Mouse (Mus musculus) kidney, adult 2 months (tissue): ENCODE measurements around the gene Iqschfp. TPM values are rescaled to one million over a fixed set of nuclear protein-coding genes. Genes with fewer than 3 reads are reported as not detected.

Source experiments
- DNase-seq: peaks from one replicate; pipeline ENCODE4 v3.0.0; 2021
- H3K27ac ChIP-seq: fragments of 200-500 bp; 2 replicates; pipeline ENCODE4 v1.5.1; 2012; ENCODE audit warnings: low read depth, low read length, control low read depth, inconsistent platforms; ENCODE audit not compliant: insufficient read depth
- H3K27me3 ChIP-seq: fragments of 200-500 bp; replicated peaks from 2 replicates; pipeline ENCODE4 v1.6.1; 2012; ENCODE audit warnings: mild to moderate bottlenecking, moderate library complexity, low read length, inconsistent platforms; ENCODE audit not compliant: control insufficient read depth, insufficient read depth
- H3K36me3 ChIP-seq: fragments of 200-500 bp; 2 replicates; pipeline ENCODE4 v1.6.1; 2012; ENCODE audit warnings: mild to moderate bottlenecking, moderate library complexity, low read length, inconsistent platforms; ENCODE audit not compliant: control insufficient read depth, insufficient read depth
- H3K4me1 ChIP-seq: fragments of 200-500 bp; 2 replicates; pipeline ENCODE4 v1.6.1; 2011; ENCODE audit warnings: low read length; ENCODE audit not compliant: control insufficient read depth, insufficient read depth
- H3K4me3 ChIP-seq: fragments of 200-500 bp; 2 replicates; pipeline ENCODE4 v1.5.1; 2011; ENCODE audit warnings: mild to moderate bottlenecking, low read depth, low read length, control low read depth; ENCODE audit not compliant: insufficient read depth
- CTCF ChIP-seq: fragments of 200-500 bp; conservative IDR thresholded peaks from 2 replicates; pipeline ENCODE4 v1.5.1; 2011; ENCODE audit warnings: low read depth, mild to moderate bottlenecking, control low read depth, low read length, moderate library complexity, mixed read lengths; ENCODE audit not compliant: insufficient read depth, insufficient read length
- POLR2A ChIP-seq: fragments of 200-500 bp; IDR thresholded peaks from one replicate; pipeline ENCODE4 v1.6.1; 2011; ENCODE audit warnings: low read depth, low read length, control low read depth
- WGBS: fragments of 180-500 bp; shearing (Covaris S2); methylation state at CpG from one replicate; pipeline ENCODE4 v1.1.7; 2018; 5-methylcytosine and 5-hydroxymethylcytosine counted together
- polyA plus RNA-seq: library from polyadenylated mRNA; depleted of rRNA; stranded (reverse); fragments of >200 nt; gene quantifications from 2 replicates; pipeline ENCODE4 v1.2.3, GENCODE M21; 2012; rRNA removed

The Iqschfp gene
- polyA plus RNA-seq, 1 experiment = not detected

DNA sequence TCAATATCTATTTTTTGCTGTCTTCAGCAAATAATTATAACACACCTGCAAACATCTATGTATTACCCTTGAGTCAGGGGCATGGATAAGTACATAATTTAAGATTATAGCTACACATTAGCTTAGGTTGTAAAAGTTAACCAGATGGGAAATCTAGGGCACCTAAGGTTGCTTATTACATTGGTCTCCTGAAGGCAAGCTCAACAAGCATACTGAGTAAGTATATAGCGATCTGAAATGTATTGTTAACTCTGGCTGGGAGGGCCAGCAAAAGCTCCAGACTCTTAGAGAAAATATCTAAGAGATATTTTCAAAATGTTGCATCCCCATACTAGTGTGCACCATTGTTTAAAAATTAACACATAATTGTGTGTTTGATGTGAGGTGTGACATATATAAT is 775.8 kb downstream of the Iqschfp start:
- no peaks in the 10 kb centered on the region for H3K4me1 ChIP-seq
- no peaks in the 10 kb centered on the region for H3K36me3 ChIP-seq
- no peak for DNase-seq
- H3K27ac ChIP-seq = no peak overlapping the region
- no peak overlapping the region for H3K4me3 ChIP-seq
- WGBS = 79% methylated on average over 1 of the region's 1 CpGs
- TF ChIP-seq POLR2A = no peak
- no peak for TF ChIP-seq CTCF
- no peaks in the 10 kb centered on the region for H3K27me3 ChIP-seq

GRCm38 (mm10) chr3:68669418-68669974 is 777.5 kb downstream of the Iqschfp start:
- Histone ChIP-seq H3K27ac (no peak overlapping the region), H3K27me3 (no peaks in the 10 kb centered on the region), H3K36me3 (no peaks in the 10 kb centered on the region), H3K4me3 (no peak overlapping the region), H3K4me1 (no peaks in the 10 kb centered on the region)
- TF ChIP-seq POLR2A = no peak
- no peak for TF ChIP-seq CTCF
- DNase-seq = peak; percentile 61
- WGBS = 68% methylated on average over 5 of the region's 5 CpGs

DNA sequence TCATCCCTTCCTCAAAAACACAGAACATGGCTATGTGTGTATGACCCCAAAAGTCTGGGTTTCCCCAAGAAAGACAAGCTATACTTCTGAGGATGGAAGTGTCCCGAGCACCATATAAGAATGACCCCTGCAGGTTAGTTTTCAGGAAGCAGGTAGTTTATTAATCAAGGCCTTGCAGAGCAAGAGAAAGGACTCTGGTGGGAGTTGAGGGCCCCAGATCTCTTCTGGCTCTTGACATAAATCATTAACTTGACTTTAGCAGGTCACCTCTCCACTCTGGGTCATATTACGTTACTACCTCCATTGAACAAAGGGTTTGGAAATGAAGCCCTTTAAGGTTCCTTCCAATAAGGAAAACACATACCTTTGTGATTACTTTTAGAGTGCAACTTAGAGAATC is 782.7 kb downstream of the Iqschfp start:
- TF ChIP-seq CTCF = no peak
- TF ChIP-seq POLR2A = no peak
- WGBS = 55% methylated on average over 2 of the region's 2 CpGs
- no peak overlapping the region for H3K4me3 ChIP-seq
- no peak overlapping the region for H3K27ac ChIP-seq
- H3K36me3 ChIP-seq = no peaks in the 10 kb centered on the region
- no peaks in the 10 kb centered on the region for H3K27me3 ChIP-seq
- H3K4me1 ChIP-seq = no peaks in the 10 kb centered on the region
- DNase-seq = no peak

GRCm38 (mm10) chr3:68675216-68675835 is 783.3 kb downstream of the Iqschfp start:
- no peak for DNase-seq
- TF ChIP-seq POLR2A = no peak
- no peak for TF ChIP-seq CTCF
- H3K36me3 ChIP-seq = no peaks in the 10 kb centered on the region
- no peak overlapping the region for H3K27ac ChIP-seq
- WGBS = 89% methylated on average over 12 of the region's 12 CpGs
- no peaks in the 10 kb centered on the region for H3K27me3 ChIP-seq
- H3K4me1 ChIP-seq = no peaks in the 10 kb centered on the region
- H3K4me3 ChIP-seq = no peak overlapping the region

Other genes with a start within 250 kb of the Iqschfp start
- gene Iqcj, start within 50 bp of the Iqschfp start, polyA plus RNA-seq = not detected in 2 replicates
- 10.2 and 10.6 TPM in 2 replicates for gene Schip1, start 172.6 kb downstream of the Iqschfp start, polyA plus RNA-seq